Mouse (Mus musculus): ENCODE data around the gene Lmntd2.

GRCm38 (mm10) chr7:141190220-141190619 is 23.7 kb downstream of the Lmntd2 start:
- TF ChIP-seq CTCF (IDR thresholded peaks at IDR 0.05; ENCODE audit: borderline replicate concordance, insufficient read depth, low read depth, low read length): no peak
- TF ChIP-seq POLR2A (IDR thresholded peaks at IDR 0.05; ENCODE audit: borderline replicate concordance, insufficient read depth, low read length): no peak

Data from cerebellum, adult 2 months (tissue).